Mouse (Mus musculus) yolk sac, embryonic 10.5 days (tissue): ENCODE results near the gene Sema4b.

ENCODE experiments used
- DNase-seq: peaks from one replicate; pipeline ENCODE4 v3.0.0-alpha.2; 2017; ENCODE audit warnings: low spot score

The Sema4b gene

DNA sequence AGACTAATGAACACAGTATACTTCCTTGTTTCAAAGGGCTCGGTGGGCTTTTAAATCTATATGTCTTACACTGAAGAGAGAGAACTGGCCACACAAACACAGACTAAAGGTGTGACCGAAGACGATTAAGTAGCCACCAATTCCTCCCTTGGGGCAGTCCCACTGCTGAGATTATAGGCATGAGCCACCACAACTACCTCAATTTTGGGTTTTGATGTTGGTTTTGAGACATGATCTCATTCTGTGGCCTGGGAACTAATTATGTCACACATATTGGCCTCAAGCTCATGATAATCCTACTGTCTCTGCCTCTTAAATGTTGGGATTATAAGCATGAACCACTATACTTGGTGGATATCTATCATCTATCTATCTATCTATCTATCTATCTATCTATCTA is 9.2 kb upstream of the Sema4b start:
- no peak for DNase-seq

DNA sequence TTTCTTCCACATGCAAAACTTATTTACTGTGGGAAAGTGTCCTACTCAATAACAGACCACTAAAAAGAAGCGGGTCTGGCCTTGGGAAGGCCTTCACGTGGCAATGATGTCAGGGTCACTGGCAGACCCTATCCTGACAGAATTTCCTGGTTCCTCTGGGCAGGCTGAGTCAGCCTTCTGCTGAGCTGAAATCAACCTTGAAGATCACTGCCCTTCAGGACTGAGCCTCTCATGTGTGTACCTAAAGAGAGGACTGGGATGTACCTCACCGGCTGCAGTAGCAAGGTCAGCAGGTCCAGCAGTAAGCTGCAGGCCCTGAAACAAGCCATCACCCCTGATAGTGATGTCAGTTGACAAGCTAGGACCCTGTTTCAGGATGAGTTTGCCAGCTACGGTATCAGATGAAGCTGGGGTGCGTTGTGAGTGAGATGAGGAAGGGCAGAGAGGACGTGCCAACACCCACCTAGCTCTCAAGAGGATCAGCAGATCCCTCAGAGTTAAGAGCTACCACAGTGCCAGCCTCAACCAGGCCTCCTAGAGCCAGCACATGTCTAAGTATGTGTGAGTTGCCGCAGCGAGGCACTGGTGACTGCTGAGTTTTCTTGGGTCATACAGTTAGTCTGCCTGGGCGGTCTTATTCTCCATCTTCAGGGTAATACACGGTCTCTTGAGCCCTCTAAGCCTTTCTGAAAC is 8.5 kb upstream of the Sema4b start:
- no peak for DNase-seq

DNA sequence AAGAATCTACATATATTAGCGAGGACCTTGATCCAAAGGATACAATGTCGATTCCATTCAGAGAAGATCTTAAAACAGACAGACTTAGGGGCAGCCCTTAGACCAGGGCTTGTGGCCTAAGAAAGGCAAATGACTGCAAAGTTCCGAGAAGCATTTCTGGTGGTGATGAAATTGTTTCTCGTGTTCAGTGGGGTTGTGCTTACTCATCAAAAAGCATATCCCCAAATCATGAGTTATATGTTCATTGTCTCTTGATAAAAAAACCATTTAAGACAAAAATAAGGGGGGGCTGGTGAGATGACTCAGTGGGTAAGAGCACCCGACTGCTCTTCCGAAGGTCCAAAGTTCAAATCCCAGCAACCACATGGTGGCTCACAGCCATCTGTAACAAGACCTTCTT is 7.3 kb upstream of the Sema4b start:
- no peak for DNase-seq

DNA sequence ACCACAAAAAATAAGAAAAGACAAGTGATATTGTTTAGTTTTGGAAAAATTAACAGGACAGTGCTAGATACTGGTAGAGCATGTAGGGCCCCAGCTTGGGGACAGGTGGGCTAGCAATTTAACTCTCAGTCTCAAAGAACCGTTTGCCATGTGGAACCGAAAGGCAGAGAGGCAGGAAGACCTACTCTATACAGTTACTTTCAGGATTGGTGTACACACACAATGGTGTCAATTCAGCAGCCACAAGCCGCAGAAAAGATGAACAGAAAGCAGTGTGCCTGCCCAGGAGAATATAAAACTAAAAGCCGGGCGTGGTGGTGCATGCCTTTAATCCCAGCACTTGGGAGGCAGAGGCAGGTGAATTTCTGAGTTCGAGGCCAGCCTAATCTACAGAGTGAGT is 6.9 kb upstream of the Sema4b start:
- no peak for DNase-seq

DNA sequence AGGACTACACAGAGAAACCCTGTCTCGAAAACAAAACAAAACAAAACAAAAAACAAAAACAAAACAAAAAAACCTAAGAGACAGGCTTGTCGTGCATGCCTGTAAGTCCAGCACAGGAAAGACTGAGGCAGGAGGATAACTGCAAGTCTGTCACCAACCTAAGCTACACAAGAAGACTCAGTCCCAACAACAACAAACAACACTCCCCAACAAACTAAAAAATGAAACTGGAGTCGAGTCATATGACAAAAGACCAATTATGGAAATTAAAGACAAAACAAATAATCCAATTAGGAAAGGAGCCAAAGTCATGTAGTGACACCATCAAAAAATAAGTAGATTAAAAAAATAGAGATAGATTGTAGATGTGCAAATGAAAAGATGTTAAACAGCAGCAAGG is 6.4 kb upstream of the Sema4b start:
- no peak for DNase-seq

DNA sequence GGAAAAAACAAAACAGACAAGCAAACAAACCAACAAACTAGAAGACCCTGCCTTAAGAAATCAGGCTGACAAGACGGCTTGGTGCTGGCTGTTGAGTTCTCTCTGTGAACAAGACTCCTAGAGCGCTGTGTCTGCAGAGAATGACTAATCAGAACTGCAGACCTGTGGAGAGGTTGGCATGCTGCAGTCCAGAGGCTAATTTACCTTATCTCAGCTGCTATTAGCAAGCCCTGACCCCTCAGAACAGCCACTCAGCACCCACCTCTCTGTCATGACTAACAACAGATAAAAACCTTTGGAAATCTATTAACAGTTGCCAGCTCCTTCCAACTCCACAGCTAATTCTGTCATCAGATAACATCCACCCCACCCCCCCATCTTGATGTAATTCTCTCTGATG is 5.6 kb upstream of the Sema4b start:
- DNase-seq, result peak; percentile 59

DNA sequence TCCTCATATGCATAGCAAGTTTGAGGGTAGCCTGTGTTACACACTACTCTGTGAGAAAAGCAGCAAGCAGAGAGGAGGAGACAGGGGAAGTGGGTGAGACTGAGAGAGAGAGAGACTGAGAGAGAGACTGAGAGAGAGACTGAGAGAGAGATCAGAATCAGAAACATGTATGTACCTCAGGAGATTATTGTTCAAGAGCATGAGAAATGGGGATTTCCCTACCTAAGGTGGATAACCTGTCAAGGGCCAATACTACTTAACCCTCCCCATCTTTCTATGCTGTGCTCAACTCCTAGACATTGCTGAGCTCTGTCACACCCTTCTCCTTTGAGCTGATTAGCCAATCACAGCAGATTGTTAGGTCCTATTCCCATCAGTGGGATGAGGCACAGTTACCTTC is 4.5 kb upstream of the Sema4b start:
- DNase-seq, result no peak

DNA sequence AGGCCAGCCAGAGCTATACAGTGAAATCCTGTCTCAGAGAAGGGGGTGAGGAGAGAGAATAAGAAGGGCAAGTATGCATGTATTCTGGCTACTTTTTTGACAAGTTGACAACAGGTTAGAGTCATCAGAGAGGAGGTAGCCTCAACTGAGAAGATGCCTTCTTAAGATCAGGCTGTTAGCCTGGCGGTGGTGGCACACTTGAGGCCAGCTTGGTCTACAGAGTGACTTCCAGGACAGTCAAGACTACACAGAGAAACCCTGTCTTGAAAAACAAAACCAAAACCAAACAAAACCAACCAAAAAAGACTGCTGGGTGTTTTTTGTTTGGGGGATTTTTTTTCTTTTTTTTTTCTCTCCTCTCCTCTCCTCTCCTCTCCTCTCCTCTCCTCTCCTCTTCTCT is 3.2 kb upstream of the Sema4b start:
- no peak for DNase-seq

DNA sequence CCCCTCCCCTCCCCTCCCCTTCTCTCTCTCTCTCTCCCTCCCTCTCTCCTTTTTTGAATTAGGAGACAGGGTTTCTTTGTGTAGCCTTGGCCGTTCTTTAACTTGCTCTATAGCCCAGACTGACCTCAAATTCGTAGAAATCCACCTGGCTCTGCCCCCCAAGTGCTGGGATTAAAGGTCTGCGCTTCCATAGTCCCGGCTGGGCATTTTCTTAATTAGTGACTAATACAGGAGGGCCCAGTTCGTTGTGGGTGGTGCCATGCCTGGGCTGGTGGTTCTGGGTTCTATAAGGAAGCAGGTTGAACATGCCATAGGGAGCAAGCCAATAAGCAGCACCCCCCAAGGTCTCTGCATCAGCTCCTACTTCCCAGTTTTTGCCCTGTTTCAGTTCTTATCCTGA is 2.7 kb upstream of the Sema4b start:
- DNase-seq, result no peak

DNA sequence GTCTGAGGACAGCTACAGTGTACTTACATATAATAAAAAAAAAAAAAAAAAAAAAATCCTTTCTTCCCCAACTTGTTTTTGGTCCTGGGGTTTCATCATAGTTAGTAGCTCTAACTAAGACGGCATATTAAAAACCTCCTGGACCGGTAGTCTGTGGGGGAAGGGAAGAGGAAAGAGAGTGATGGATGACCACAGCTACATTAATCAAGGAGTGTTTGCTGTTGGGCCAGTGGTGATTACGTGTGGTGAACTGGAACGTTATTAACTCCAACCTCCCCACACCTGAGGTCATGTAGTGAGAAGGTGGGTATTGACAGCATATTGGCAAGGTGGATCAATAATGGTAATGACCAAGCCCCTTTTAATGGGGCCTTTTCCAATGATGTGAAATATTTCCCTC is 2.1 kb upstream of the Sema4b start:
- no peak for DNase-seq

DNA sequence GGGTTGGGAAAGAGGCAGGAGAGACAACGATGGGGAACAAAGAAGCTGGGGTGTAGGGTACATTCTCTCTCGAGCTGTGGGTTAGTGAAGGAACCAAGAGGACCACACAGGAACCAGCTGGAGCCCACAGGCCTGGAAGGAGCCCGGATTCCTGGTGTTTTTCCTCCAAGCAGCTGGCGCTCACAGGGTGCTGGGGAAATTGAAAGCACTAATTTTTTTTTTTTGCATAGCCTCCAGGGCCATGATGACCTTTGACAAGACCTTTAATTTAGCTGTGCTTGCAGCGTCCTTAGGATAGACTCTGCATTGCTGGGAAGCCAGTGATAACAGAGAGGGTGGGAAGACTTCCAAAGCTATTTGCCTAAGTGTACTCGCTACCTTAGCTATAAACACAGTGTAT is 1.7 kb upstream of the Sema4b start:
- peak; percentile 59 for DNase-seq

DNA sequence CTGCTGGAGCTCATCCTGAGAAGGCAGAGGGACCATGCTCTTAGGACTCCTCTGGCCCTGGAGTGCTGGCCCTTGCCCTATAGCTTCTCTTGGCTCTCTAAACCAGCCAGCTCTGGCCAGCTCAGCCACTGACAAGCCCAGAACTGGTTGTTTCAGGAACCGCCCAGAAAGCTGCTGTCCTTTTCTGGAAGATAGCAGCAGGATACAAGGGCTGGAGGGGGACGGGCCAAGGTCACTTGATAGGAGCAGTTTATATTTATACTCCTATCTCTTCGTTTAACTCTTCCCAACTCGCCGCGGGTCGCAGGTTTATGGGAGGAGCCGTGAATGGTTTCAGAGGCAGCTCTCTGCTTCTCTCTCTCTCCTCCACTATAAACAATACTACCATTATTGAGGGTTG is 620 bp upstream of the Sema4b start:
- peak; percentile 90 for DNase-seq

DNA sequence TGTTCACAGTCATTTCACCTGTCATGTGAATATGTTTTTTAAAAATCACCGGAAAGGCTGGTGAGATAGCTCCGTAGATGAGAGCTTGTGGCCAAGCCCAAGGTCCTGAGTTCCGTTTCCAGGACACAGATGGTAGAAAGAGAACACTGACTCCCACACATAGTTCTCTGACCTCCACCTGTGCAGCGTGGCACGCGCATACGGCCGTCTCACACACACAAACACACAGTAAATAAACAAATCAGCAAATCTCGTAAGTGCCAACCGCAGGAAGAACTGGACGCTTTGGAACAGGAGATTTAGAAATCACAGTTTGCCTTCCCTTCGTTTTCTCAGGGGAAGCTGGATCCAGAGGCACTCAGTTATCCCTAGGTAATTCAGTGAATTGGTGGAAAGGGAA is 860 bp downstream of the Sema4b start:
- DNase-seq, result no peak

DNA sequence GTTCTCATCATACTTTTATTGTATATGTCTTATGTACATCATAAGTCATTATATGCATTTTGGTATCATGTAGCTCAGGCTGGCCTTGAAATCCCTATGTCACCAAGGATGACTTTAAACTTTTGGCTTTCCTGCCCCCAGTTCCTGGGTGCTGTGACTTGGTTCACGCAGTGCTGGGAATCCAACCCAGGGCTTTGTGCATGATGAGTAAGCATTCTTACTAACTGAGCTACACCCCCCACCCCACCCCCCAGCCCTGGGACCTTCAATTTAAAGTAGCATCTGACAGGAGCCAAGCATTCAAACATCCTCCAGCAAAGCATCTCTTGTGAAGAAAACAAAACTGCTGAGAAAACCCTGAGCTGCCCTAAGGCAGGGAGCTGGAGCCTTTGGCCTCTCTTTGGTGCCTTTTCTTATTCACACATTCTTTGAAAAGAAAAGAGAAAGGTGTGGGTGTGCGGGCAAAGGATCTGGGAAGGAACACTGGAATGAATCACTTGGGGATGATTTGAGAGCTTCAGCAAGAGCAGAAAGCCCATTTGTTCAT is 2.0 kb downstream of the Sema4b start:
- no peak for DNase-seq

DNA sequence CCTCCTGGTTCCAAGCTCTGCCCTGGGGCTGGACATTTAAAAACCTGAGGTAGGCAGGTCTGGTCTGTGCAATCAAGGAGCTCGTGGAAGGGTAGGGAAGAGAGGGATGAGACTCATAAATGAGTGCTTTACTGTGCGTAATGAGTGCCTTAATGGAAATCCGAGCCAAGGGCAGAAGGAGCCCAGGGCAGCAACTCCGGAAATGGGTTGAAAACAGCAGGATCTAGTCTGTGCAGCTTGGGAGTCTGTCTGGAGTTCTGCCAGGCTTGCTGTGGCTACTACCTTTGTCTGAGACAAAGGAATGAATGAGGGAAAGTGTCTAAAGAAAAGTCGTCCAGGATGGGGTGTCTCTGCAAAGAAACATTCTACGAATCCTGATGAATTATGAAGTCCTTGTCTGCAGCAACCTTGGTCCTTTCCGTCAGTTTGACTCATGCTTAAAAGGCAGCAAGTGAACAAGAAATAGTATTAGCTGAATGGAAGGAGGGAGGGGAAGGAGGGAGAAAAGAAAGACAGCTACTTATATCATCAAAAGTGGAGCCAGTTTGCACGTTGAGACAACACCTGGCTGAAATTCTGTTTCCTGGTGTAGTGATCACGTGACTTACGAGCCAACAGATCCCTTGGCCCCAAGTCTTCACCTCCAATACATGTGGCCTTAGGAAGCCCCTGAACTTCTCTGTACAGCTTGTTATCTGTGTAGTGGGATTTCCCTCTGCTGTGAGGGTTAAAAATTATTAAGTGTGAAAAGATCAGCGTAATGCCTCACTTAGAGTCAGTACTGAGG is 2.7 kb downstream of the Sema4b start:
- DNase-seq, result no peak

DNA sequence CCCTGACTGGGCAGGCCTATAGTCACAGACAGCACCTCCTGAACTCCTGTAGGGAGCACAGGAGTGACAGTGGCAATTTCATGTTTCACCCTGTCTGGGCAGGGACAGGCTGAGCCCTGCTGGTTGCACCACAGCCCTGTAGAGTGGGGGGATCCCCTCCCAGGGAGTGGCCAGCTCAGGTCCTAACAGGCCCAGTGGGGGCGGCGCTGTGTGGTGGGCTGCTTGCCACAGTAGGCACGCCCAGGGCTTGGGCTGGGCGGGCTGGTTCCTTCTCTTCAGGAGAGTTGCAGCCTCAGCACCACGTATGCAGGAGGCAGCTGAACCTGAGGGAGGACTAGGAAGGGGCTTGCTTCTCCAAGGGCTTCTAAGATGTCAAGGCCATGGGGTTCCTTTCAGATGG is 4.8 kb downstream of the Sema4b start:
- DNase-seq, result peak; percentile 53

DNA sequence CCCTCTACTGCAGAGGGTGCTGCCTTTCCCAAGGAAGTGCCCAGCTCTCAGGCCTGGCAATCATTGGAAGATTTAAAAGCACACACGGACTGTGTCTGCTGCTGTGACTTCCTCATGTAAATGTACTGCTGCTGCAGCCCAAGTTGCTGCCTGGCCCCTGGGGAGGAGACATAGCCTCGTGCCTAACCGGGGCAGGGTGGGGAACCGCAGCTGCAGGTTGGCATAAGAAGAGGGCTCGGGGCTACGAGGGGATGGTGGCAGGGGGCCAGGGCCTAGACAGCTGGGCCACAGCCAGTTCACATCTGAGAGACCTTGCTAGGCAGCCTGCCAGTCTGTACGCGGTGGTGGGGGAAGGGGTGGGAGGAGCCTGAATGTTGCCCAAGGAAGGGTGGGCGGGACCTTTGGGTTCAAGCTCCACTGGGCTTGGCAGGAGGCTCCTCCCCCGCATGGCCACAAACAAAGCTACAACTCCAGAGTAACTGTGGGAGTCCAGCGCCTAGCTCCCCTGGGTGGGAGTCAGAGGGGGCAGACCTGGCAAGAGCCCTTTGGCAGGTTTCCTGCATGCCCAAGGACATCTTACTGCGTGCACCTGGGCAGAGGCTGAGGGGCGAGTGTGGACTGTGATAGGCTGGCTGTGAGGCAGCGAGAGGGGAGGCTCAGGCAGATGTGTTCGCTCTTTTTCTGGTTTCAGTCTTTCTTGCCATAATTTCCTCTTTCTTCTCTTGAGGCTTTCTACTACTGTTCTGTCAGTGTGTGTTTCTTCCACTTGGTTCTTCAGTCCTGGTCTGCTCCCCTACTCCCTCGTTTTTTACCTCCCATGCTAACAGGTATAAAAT is 5.8 kb downstream of the Sema4b start:
- DNase-seq, result peak; percentile 90

DNA sequence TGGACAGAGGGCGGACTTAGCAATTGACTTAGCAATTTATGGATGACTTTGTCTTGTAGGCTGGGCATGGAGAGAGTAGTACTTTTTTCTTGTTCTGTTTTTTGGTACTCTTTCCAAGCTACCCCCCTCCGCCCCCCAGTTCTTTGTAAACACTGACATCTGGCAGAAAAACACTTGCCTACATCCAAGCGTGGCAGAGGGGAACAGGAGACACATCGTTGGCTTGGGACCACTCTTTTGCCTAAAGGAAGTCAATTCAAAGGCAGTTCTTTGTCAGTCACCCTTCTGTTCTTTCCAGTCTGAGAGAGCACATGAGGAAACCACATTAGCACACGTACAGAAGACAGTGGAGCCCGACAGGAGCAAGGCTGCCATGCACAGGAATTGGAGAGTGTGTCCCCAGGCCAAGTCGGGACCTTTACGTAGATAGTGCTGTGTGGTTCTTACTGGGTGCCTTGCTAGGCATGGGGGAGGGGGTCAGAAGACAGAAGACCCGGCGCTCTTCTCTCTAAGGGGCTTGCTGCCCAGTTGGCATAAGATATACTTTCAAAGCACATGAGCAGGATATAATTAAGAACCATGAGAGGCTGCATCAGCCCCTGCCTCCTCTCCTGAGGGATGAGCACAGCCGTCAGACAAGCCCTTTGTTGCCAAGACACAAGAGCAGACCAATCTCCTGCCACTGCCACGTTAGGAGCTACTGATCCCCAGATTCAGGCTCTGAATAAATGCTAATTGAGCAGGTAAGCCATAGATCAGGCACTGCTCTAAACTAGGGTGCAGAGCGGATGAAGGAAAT is 7.5 kb downstream of the Sema4b start:
- DNase-seq, result no peak

DNA sequence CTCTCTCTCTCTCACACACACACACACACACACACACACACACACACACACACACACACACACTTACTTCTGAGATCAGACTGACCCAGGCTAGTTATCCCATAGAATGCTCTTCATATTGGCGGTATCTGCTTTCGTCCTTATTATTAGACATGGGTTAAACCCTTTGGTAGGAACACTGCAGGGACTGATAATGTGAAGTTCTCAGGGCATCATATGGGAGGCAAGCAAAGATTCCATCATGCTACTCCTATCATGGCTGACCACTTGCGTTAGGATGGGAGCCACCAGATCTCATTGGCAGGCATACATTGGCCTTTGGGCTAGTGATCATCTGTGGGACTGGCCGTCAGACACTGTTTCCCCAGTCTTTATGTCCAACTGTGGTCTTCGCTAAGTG is 8.5 kb downstream of the Sema4b start:
- no peak for DNase-seq

DNA sequence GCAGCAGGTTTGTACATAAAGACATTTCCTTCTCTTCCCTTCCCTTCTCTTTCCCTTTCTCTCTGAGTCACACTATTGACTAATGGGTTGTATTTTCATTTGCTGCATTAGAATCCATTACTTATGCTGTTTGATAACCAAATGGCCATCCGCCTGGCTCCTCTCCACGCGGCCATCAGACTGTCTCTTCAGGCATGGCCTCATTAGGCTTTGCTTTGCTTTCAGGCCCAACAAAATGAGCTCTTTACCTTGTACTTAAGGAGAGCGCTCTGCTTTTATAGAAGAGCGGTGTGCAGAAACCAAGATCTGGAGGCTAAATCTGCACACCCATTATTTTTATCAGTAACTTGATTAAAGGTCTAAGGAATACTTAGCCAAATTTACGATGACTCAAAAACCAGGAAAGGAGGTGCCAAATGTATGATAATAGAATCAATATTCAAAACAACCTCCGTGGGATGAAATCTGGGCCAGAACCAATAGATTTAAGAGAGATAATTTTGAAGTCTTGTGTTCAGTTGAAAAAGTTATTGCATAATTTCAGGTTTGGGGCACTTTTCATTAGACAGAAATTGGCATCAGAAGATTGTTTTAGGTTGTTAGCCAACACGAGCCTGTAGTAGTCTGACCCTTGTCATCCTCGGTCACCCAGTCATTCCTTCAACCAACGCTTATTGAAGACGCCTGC is 9.1 kb downstream of the Sema4b start:
- DNase-seq, result no peak

DNA sequence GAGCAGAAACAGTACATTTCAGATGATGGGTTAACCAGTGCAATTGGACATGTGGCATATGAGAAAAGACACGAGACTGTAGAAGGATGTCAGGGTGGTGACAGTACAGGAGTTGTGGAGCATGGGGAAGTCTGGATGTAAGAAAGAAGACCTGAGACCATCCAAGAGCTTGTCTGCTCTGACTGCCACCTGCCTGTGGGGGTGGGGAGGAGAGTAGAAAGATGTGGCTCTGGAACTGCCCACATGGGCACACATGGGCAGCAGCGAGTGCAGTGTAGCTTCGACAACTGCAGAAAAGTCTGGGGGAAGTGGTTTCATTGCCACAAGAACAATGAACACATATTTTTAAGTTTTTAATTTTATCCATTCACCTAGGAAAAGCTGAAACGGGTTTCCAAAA is 10.7 kb downstream of the Sema4b start:
- peak; percentile 23 for DNase-seq
